ENCODE assay signal across 8 mouse cellular contexts in genomic region chr1:188468371-188468783, GRCm38 (mm10).
DNase-seq lines count a peak whose midpoint lies in the region; ATAC-seq and TF ChIP-seq lines count a peak whose summit lies in the region.

No protein-coding gene starts in this region.

- WGBS in midbrain, embryonic 14.5 days: 56% methylated on average over 10 of the region's 10 CpGs
- 84% methylated on average over 10 of the region's 10 CpGs for WGBS in midbrain, embryonic 11.5 days
- 48% methylated on average over 10 of the region's 10 CpGs for WGBS in stomach, postnatal 0 days
- 79% methylated on average over 10 of the region's 10 CpGs for WGBS in liver, embryonic 11.5 days

- DNase-seq in heart, postnatal 14 days: peak; percentile 5 to 22
- DNase-seq in heart, postnatal 25 days (ENCODE audit: low spot score): no peak
- DNase-seq in midbrain, embryonic 14.5 days: peak; percentile 49
- no peak for DNase-seq in midbrain, embryonic 11.5 days (ENCODE audit: low spot score, missing footprints)
- DNase-seq in left cerebral cortex, postnatal 36 days (ENCODE audit: low spot score in 2 of 2): peak; percentile 29 to 31
- peak; percentile 14 for DNase-seq in stomach, postnatal 0 days (ENCODE audit: low spot score)
- no peak for DNase-seq in liver, embryonic 11.5 days (ENCODE audit: low spot score)

- no peak overlapping the region for H3K4me2 ChIP-seq in midbrain, embryonic 14.5 days (ENCODE audit: low read length)
- H3K4me2 ChIP-seq in midbrain, embryonic 11.5 days: no peak overlapping the region
- no peak overlapping the region for H3K4me2 ChIP-seq in stomach, postnatal 0 days (replicated peaks; ENCODE audit: low read depth)
- no peak overlapping the region for H3K4me2 ChIP-seq in liver, embryonic 11.5 days

- no peak for TF ChIP-seq CTCF in stomach, postnatal 0 days (IDR thresholded peaks at IDR 0.05; ENCODE audit: low read depth)

- H3K4me1 ChIP-seq in midbrain, embryonic 14.5 days (ENCODE audit: control insufficient read depth, insufficient read depth, low read length): no peaks in the 10 kb centered on the region
- no peaks in the 10 kb centered on the region for H3K4me1 ChIP-seq in midbrain, embryonic 11.5 days (ENCODE audit: control insufficient read depth, insufficient read depth, low read length)
- no peaks in the 10 kb centered on the region for H3K4me1 ChIP-seq in stomach, postnatal 0 days (replicated peaks; ENCODE audit: control insufficient read depth, insufficient read depth)
- no peaks in the 10 kb centered on the region for H3K4me1 ChIP-seq in liver, embryonic 11.5 days (replicated peaks; ENCODE audit: control insufficient read depth, insufficient read depth, low read length)

- no peak overlapping the region for H3K4me3 ChIP-seq in midbrain, embryonic 14.5 days (replicated peaks; ENCODE audit: low read depth, low read length)
- H3K4me3 ChIP-seq in midbrain, embryonic 11.5 days (ENCODE audit: low read depth, low read length): no peak overlapping the region
- no peak overlapping the region for H3K4me3 ChIP-seq in stomach, postnatal 0 days (ENCODE audit: low read depth, low read length)
- no peak overlapping the region for H3K4me3 ChIP-seq in liver, embryonic 11.5 days (ENCODE audit: low read depth, low read length)

- H3K9me3 ChIP-seq in midbrain, embryonic 14.5 days (ENCODE audit: control insufficient read depth, low read length): no peaks in the 10 kb centered on the region
- no peaks in the 10 kb centered on the region for H3K9me3 ChIP-seq in midbrain, embryonic 11.5 days (ENCODE audit: control insufficient read depth, low read length)
- no peaks in the 10 kb centered on the region for H3K9me3 ChIP-seq in stomach, postnatal 0 days (ENCODE audit: control insufficient read depth, low read length)
- no peaks in the 10 kb centered on the region for H3K9me3 ChIP-seq in liver, embryonic 11.5 days (ENCODE audit: control insufficient read depth, low read length)

- no peak for ATAC-seq in midbrain, embryonic 14.5 days (ENCODE audit: low FRiP score, low TSS enrichment)
- no peak for ATAC-seq in midbrain, embryonic 11.5 days (ENCODE audit: low FRiP score)
- ATAC-seq in stomach, postnatal 0 days (ENCODE audit: low FRiP score, low TSS enrichment): peak; percentile 42; the same call in 1 of the 2 replicates
- no peak for ATAC-seq in erythroblast, adult 5-6 weeks (replicated peaks; ENCODE audit: low FRiP score, poor library complexity, severe bottlenecking)
- ATAC-seq in liver, embryonic 11.5 days (replicated peaks; ENCODE audit: low FRiP score): no peak

- no peak overlapping the region for H3K9ac ChIP-seq in midbrain, embryonic 14.5 days (replicated peaks; ENCODE audit: low read length)
- no peak overlapping the region for H3K9ac ChIP-seq in midbrain, embryonic 11.5 days (ENCODE audit: low read length)
- H3K9ac ChIP-seq in stomach, postnatal 0 days (ENCODE audit: low read length): no peak overlapping the region
- H3K9ac ChIP-seq in liver, embryonic 11.5 days (ENCODE audit: low read depth, low read length): no peak overlapping the region

- no peaks in the 10 kb centered on the region for H3K36me3 ChIP-seq in midbrain, embryonic 14.5 days (ENCODE audit: control insufficient read depth, insufficient read depth, low read length)
- no peaks in the 10 kb centered on the region for H3K36me3 ChIP-seq in midbrain, embryonic 11.5 days (ENCODE audit: control insufficient read depth, insufficient read depth, low read length)
- no peaks in the 10 kb centered on the region for H3K36me3 ChIP-seq in stomach, postnatal 0 days (ENCODE audit: control insufficient read depth, insufficient read depth, low read length)
- no peaks in the 10 kb centered on the region for H3K36me3 ChIP-seq in liver, embryonic 11.5 days (ENCODE audit: control insufficient read depth, insufficient read depth, low read length)

- no peak for TF ChIP-seq EP300 in stomach, postnatal 0 days (optimal IDR thresholded peaks at IDR 0.05)

- no peaks in the 10 kb centered on the region for H3K27me3 ChIP-seq in midbrain, embryonic 14.5 days (ENCODE audit: control insufficient read depth, insufficient read depth, low read length)
- no peaks in the 10 kb centered on the region for H3K27me3 ChIP-seq in midbrain, embryonic 11.5 days (ENCODE audit: control insufficient read depth, insufficient read depth, low read length)
- no peaks in the 10 kb centered on the region for H3K27me3 ChIP-seq in stomach, postnatal 0 days (ENCODE audit: control insufficient read depth, insufficient read depth, low read length)
- H3K27me3 ChIP-seq in liver, embryonic 11.5 days (replicated peaks; ENCODE audit: control insufficient read depth, insufficient read depth, low read length): no peaks in the 10 kb centered on the region

- H3K27ac ChIP-seq in midbrain, embryonic 14.5 days (replicated peaks; ENCODE audit: low read depth, low read length): no peak overlapping the region
- no peak overlapping the region for H3K27ac ChIP-seq in midbrain, embryonic 11.5 days (ENCODE audit: low read depth, low read length)
- H3K27ac ChIP-seq in stomach, postnatal 0 days (replicated peaks): no peak overlapping the region
- no peak overlapping the region for H3K27ac ChIP-seq in liver, embryonic 11.5 days (ENCODE audit: low read depth, low read length)

- intact Hi-C loops in heart, postnatal 14 days (cut with DNase I): no loop called here
- intact Hi-C loops in heart, postnatal 25 days (cut with DNase I): no loop called here
- intact Hi-C loops in left cerebral cortex, postnatal 36 days (cut with DNase I): no loop called here

Comparison
In these comparisons a context has a peak if more than half of its experiments do, and no peak if none do; other contexts are left out.
1. DNase-seq: peak in heart, postnatal 14 days (2 of 2), midbrain, embryonic 14.5 days (single experiment), left cerebral cortex, postnatal 36 days (2 of 2) and stomach, postnatal 0 days (single experiment); none in heart, postnatal 25 days (single experiment), midbrain, embryonic 11.5 days (single experiment) and liver, embryonic 11.5 days (single experiment).